Mouse (Mus musculus) regulatory T cell (primary cell): ENCODE results near the gene Slc27a2.

Experiments
- in situ Hi-C: fragments of 300-600 bp; cut with MboI, MseI; formaldehyde crosslinking; loops from one replicate; pipeline ENCODE4 v1.15.1; 2025; ENCODE audit warnings: high pct_unique_total_duplicates

The Slc27a2 gene

DNA sequence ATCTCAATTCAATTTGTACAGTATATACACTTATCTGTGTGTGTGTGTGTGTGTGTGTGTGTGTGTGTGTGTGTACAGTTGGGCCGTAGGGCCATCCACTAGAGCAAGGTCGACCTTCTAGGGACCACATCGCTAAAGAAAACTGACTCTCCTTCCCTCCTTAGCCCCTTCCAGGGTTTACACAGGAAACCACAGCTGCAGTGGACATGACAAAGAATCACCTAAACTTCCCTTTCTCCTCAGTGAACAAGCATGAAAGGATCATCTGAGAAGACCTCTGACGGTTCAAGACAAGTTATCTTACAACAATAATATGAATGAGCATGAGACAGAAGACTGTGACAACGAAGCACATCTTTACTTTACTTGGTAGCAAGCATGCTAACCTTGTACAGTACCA lies 311 bp upstream of the Slc27a2 start:
- in situ Hi-C loops, result no loop called here

GRCm38 (mm10) chr2:126553291-126553639 lies 1.1 kb downstream of the Slc27a2 start:
- in situ Hi-C loops, result no loop called here

DNA sequence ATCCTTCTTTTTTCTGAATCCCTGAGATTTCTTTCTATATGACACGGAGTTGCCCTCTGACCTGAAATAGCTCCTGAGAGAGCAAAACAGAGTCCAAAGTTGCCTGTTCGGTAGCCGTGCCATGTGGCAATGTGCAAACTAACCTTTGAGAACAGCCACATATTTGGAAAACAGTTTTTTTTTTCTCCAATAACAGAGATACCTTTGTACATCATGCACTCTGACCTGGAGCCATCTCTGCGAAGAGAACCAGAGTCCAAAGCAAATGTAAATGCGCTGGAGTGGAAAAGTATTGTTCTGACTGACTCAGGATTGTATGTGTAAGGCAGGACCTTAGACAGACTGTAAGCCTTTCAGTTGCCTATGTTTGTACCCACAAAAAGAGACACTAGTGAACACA lies 3.3 kb downstream of the Slc27a2 start:
- in situ Hi-C loops, result no loop called here

DNA sequence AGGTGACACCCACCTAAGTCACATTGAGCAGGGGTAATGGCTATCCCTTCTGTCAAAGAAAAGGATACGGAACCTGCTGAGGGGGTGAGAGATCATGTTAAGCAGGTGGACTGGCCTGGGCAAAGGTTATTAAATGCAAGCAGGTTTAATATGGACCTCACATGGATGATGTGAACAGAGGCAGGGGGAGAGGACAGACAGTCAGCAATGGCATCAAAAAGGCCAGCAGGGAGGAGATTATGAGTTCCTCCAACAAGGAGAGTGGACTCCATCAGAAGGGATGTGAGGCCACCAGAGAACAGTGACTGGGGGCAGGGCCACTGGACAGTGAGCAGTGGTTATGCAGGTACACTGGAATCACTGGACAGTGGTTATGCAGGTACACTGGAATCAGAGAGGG lies 7.9 kb downstream of the Slc27a2 start:
- in situ Hi-C loops, result no loop called here

DNA sequence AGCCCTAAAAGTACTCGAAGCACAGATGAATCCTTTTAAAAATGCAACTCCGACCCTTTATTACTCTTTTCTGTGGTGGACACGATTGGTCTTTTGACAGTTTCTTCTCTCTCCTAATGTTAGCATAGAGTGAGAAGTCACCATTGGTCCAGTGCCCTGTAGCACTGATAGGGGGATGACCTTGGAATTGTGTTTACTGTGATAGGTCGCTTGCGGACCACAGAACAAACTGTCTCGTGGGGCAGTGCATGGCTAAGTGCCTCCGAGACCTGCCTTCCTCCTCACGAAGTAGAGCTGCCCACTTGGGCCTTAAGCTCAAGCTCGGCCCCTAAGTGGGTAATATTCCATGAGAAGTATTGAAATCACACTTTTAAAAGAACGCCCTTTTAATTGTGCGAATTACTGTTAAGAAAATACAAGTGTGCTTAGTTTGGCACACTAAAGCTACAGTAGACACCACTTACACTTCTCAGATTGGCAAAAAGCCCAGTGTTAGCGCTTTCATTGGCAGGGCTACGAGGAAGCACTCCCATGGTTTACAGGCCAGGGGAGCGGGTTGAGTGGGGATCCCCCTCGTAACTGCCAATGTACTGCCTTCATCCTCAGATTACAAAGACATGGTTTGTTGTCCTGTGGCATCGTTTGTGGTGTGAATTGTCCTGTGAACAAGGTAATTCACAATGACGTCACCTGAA lies 11.4 kb downstream of the Slc27a2 start:
- in situ Hi-C loops, result no loop called here

- in situ Hi-C loops, result no loop called here
These were observed 20.0 kb downstream of the Slc27a2 start for GRCm38 (mm10) chr2:126572163-126572562.

GRCm38 (mm10) chr2:126572747-126573146 lies 20.5 kb downstream of the Slc27a2 start:
- in situ Hi-C loops, result no loop called here

DNA sequence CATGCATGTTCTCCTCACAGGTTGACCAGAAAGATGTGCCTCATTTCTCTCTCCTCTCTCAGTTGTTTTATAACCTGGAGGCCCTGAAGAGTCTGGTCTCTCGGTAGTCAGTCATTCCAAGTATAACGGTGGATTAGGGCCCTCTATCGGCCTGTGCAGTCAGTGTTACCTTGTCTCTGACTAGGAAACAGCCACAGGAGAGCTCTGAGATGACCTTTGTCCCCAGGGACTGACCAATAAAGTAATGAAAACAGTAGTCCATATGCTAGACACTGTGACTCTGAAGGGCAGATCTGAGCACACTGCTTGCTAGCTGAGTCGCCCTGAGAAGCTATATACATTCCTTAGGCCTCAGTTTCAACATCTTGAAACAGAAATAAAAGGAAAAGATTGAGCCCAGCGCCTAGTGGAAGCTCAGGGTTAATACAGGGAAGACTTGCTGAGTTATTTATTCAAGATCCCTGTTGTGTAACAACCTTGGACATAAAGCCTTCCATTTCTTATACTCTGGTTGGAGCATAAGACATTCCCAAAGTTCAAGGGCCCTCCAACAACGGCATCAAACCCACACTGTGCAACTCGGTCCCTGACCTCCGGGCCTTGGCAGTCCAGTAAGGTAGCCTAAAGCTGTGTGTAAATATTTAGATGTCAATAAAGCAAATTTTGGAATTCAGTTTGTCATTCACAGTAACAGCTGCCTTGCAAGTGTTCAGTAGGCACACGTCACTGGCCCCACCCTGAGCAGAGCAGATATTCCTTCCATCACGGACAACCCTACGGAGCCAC lies 23.4 kb downstream of the Slc27a2 start:
- in situ Hi-C loops, result loop anchor here (25.0 kb wide), 1 partner anchor 412 kb away; no protein-coding TSS in a partner anchor

DNA sequence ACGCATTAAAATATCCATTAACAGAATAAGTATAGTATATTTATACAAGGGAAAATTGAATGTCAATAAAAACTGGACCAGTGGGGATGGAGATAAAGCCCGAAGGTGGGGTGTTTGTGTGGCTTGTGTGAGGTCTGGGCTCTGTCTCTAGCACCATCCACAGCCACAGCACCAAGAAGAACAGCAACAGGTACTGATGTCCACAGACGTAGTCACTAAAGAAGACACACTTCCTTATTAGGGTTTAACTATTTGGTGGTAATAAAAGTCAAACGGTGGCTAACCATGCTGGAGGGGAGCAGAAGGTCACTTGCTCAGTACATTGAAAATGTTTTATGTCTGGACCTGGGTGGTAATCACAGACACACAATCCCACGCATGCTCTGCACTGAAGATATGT lies 25.2 kb downstream of the Slc27a2 start:
- in situ Hi-C loops, result loop anchor here (25.0 kb wide), 1 partner anchor 410 kb away; no protein-coding TSS in a partner anchor

GRCm38 (mm10) chr2:126579282-126579681 lies 27.1 kb downstream of the Slc27a2 start:
- in situ Hi-C loops, result loop anchor here (25.0 kb wide), 1 partner anchor 408 kb away; no protein-coding TSS in a partner anchor

GRCm38 (mm10) chr2:126583960-126584359 lies 31.8 kb downstream of the Slc27a2 start:
- in situ Hi-C loops, result loop anchor here (25.0 kb wide), 1 partner anchor 403 kb away; no protein-coding TSS in a partner anchor

DNA sequence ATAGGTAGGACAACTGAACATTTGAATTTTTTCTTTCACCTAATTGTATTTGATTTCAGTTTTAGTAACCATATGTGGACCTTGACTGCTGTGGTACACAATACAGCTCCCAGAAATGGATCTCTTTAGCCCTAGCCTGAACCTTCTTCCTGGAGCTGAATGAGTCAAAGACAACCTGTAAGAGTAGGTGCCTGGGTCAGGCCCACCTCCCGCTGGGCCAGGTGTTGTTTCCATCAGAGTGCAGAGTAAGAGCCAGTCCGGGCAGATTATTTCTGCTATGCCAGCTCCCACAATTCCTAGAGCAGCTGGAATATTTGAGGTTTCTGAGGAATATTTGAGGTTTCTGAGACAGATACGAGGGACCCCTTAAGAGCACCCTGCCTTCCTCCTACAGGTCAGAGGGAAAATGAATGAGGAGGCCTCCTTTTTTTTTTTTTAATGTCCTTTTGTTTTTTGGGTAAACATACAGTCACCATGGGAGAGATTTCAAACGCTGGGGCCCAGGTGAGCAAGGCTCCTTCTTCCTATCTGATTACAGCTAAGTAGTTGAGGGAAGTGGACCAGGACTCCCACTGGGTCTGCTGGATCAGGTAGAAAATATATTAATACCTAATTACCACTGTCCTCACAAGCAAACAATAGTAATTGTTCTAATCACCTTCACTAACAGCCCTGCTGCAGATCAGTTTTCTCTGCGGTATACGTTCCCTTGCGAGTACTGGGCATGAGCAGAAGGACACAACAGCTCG lies 32.6 kb downstream of the Slc27a2 start:
- in situ Hi-C loops, result loop anchor here (25.0 kb wide), 1 partner anchor 403 kb away; no protein-coding TSS in a partner anchor

DNA sequence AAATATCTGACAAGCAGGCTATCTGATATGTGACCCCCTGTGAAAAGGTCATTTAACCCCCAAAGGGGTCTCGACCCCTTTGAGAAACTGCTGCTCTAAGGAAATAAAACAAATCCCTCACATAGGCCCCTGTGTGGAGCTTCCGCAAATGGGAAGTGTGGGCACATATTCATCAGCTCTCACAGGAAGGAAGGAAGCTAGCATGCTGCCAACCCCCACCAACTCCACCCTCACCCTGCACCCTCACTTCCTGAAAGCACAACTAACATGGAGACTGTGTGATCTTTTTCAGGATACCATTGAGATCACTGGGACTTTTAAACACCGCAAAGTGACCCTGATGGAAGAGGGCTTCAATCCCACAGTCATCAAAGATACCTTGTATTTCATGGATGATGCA lies 35.3 kb downstream of the Slc27a2 start:
- in situ Hi-C loops, result loop anchor here (25.0 kb wide), 1 partner anchor 400 kb away; no protein-coding TSS in a partner anchor

- in situ Hi-C loops, result loop anchor here (5.0 to 25.0 kb wide), 2 partner anchors 66 to 396 kb away; no protein-coding TSS in a partner anchor
These were observed 39.1 kb downstream of the Slc27a2 start for GRCm38 (mm10) chr2:126591304-126591703.

DNA sequence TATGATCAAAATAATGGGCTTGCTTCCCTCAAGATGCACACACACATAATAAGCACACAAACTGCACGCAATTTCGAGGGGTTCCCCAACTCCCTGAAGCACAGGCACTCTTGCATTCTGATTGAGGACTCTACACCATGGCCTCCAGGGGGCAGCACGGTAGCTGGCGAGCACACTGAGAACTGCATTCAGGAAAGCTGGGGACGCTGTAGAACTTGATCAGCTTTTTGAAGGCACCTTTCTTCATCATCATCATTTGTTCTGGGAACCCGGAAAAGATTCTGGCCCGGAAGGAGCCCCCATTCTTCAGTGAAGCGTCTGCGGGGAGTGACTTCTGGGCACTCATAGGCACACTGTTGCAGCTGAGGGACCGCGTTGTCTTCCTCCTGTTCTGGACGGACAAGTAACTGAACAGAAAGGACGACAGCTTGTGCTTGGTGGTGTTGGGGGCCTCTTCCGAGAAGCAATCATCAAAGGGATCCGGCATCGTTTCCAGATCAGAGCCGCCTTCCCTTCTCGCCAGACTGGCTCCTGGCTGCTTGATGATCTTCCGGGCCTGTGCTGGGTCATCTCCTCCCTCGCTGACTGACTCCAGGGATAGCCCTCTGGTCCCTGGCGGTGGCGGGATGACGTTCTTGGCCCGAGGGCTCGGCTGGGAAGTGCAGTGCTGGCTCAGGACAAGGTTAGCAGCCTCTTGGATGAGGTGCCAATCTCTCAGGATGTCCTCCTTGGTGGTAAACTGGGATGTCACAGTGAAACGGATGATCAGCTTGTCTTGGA lies 41.8 kb downstream of the Slc27a2 start:
- in situ Hi-C loops, result loop anchor here (5.0 to 25.0 kb wide), 2 partner anchors 63 to 393 kb away; no protein-coding TSS in a partner anchor

DNA sequence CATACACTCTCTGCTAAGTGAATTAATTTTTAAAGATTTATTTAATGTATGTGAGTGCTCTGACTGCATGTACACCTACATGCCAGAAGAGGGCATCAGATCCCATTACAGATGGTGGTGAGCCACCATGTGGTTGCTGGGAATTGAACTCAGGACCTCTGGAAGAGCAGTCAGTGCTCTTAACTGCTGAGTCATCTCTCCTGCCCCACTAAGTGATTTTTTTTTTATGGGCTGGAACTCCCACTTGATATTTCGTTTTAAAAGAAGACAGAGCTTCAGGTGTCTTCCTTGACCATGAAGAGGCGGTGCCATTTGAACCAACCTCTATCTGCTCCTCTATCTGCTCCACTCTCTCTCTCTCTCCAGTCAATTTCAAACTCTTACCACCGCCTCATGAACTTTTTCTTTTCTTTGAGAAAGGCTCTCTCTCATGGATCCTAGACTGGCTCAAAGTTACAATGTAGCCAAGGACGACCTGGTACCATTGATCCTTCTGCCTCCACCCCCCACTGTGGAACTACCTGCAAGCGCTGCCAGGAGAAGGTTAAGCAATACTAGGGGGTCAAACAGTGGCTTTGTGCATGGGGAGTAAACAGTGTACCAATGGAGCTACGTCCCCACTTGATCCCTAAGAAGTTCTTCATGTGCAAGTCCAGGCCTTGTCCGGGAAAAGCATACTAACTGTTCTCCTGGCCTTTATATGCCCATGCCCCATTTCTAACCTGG lies 44.3 kb downstream of the Slc27a2 start:
- in situ Hi-C loops, result loop anchor here (25.0 kb wide), 1 partner anchor 391 kb away; no protein-coding TSS in a partner anchor

GRCm38 (mm10) chr2:126597279-126598241 lies 45.4 kb downstream of the Slc27a2 start:
- in situ Hi-C loops, result loop anchor here (25.0 kb wide), 1 partner anchor 390 kb away; no protein-coding TSS in a partner anchor

GRCm38 (mm10) chr2:126598359-126598758 lies 46.2 kb downstream of the Slc27a2 start:
- in situ Hi-C loops, result loop anchor here (25.0 kb wide), 1 partner anchor 389 kb away; no protein-coding TSS in a partner anchor

DNA sequence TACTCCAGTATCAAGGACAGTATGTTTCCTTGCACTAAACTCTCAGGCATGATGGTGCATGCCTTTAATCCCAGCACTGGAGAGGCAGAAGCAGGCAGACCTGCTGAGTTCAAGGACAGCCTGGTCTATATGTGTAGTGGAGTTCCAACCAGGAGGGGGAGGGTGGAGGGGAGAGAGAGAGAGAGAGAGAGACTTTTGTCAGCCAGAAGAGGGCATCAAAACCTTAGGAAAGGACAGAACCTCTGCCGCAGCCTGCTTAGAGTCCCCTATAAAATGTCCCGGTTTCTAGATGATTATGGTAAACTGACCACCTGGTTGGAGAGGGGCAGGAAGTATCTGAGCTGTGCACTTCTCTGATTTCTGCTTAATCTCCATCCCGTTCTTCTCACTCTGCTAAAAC lies 46.8 kb downstream of the Slc27a2 start:
- in situ Hi-C loops, result loop anchor here (25.0 kb wide), 1 partner anchor 388 kb away; no protein-coding TSS in a partner anchor
